Mouse (Mus musculus): ENCODE results near the gene Rundc3a. TPM values are rescaled to one million over a fixed set of nuclear protein-coding genes. Genes with fewer than 3 reads are reported as not detected.

The Rundc3a gene
- total RNA-seq, 2 experiments from 2014 or later = 0.66 to 0.90 TPM

GRCm38 (mm10) chr11:102440255-102440654 is 47.1 kb downstream of the Rundc3a start:
- no peak for DNase-seq
- intact Hi-C loops (cut with DNase I; ENCODE audit: low total_unique reads) = no loop called here

- intact Hi-C loops (cut with DNase I; ENCODE audit: low total_unique reads) = no loop called here
- no peak for DNase-seq
Observed at GRCm38 (mm10) chr11:102441434-102441833, 48.2 kb downstream of the Rundc3a start.

- no peak for DNase-seq
- intact Hi-C loops (cut with DNase I; ENCODE audit: low total_unique reads) = no loop called here
Observed at GRCm38 (mm10) chr11:102442089-102442488, 48.9 kb downstream of the Rundc3a start.

GRCm38 (mm10) chr11:102443740-102444139 is 50.5 kb downstream of the Rundc3a start:
- intact Hi-C loops (cut with DNase I; ENCODE audit: low total_unique reads) = no loop called here
- no peak for DNase-seq

GRCm38 (mm10) chr11:102444321-102444720 is 51.1 kb downstream of the Rundc3a start:
- intact Hi-C loops (cut with DNase I; ENCODE audit: low total_unique reads) = no loop called here
- no peak for DNase-seq

- no peak for DNase-seq
- intact Hi-C loops (cut with DNase I; ENCODE audit: low total_unique reads) = no loop called here
Observed at GRCm38 (mm10) chr11:102444781-102445180, 51.6 kb downstream of the Rundc3a start.

- DNase-seq = no peak
- intact Hi-C loops (cut with DNase I; ENCODE audit: low total_unique reads) = no loop called here
Observed at GRCm38 (mm10) chr11:102445264-102445890, 52.2 kb downstream of the Rundc3a start.

- DNase-seq = no peak
- intact Hi-C loops (cut with DNase I; ENCODE audit: low total_unique reads) = no loop called here
Observed at GRCm38 (mm10) chr11:102445891-102446361, 52.7 kb downstream of the Rundc3a start.

GRCm38 (mm10) chr11:102446581-102447461 is 53.6 kb downstream of the Rundc3a start:
- intact Hi-C loops (cut with DNase I; ENCODE audit: low total_unique reads) = no loop called here
- no peak for DNase-seq

GRCm38 (mm10) chr11:102447497-102447896 is 54.3 kb downstream of the Rundc3a start, which contains the start of gene Fam171a2:
Gene Fam171a2, minus strand, starts transcription at chr11:102447682.
- peak; percentile 82 for DNase-seq
- intact Hi-C loops (cut with DNase I; ENCODE audit: low total_unique reads) = no loop called here

- DNase-seq = no peak
- intact Hi-C loops (cut with DNase I; ENCODE audit: low total_unique reads) = no loop called here
Observed at GRCm38 (mm10) chr11:102448327-102448726, 55.1 kb downstream of the Rundc3a start.

- intact Hi-C loops (cut with DNase I; ENCODE audit: low total_unique reads) = no loop called here
Observed at GRCm38 (mm10) chr11:102449043-102450008, 56.1 kb downstream of the Rundc3a start.

More at GRCm38 (mm10) chr11:102449043-102450008, 56.1 kb downstream of the Rundc3a start:
- no peak for DNase-seq

Small RNA genes lying within 50 kb of the gene (microRNA-seq; reads per million reads assigned to microRNA genes)
- gene Mir6930 = 0 reads per million in 2 experiments

Other genes with a start within 250 kb of the Rundc3a start
- gene Nags, start 247.9 kb upstream of the Rundc3a start, total RNA-seq (2021) = not detected
- gene Tmem101, start 237.0 kb upstream of the Rundc3a start, total RNA-seq (2021) = 10 to 100 TPM; 15.1 to 16.5 TPM
- 10 to 100 TPM; 69.9 to 76.0 TPM for gene Lsm12, start 208.1 kb upstream of the Rundc3a start, total RNA-seq (2021)
- gene G6pc3, start 203.8 kb upstream of the Rundc3a start, total RNA-seq (2021) = 10 to 100 TPM; 36.1 to 36.2 TPM
- 10 to 100 TPM; 59.5 to 65.6 TPM for gene Hdac5, start 163.2 kb upstream of the Rundc3a start, total RNA-seq (2021)
- gene BC030867, start 144.5 kb upstream of the Rundc3a start, total RNA-seq (2021) = under 1 TPM; 0.11 to 0.47 TPM
- gene Asb16, start 124.7 kb upstream of the Rundc3a start, total RNA-seq (2021) = 10 to 100 TPM; 58.9 to 61.2 TPM
- 10 to 100 TPM; 14.8 to 14.9 TPM for gene Tmub2, start 108.5 kb upstream of the Rundc3a start, total RNA-seq (2021)
- 10 to 100 TPM; 15.9 to 17.5 TPM for gene Atxn7l3, start 96.8 kb upstream of the Rundc3a start, total RNA-seq (2021)
- gene Ubtf, start 73.7 kb upstream of the Rundc3a start, total RNA-seq (2021) = 10 to 100 TPM; 38.2 to 45.5 TPM
- 1 to 10 TPM in 1 of 2 experiments, under 1 TPM in 1; 0.59 to 1.5 TPM for gene Slc4a1, start 27.2 kb upstream of the Rundc3a start, total RNA-seq (2021)
- gene Slc25a39, start 14.5 kb downstream of the Rundc3a start, total RNA-seq (2021) = 10 to 100 TPM; 46.6 to 48.9 TPM
- gene Grn, start 36.9 kb downstream of the Rundc3a start, total RNA-seq (2021) = 10 to 100 TPM; 57.2 to 63.7 TPM
- gene Fam171a2, start 54.3 kb downstream of the Rundc3a start, total RNA-seq (2021) = 1 to 10 TPM; 6.2 to 7.3 TPM
- gene Itga2b, start 76.7 kb downstream of the Rundc3a start, total RNA-seq (2021) = 1 to 10 TPM; 1.6 to 2.5 TPM
- 10 to 100 TPM; 21.1 to 27.7 TPM for gene Gpatch8, start 163.0 kb downstream of the Rundc3a start, total RNA-seq (2021)
- under 1 TPM; 0.38 to 0.66 TPM for gene Gm11627, start 186.1 kb downstream of the Rundc3a start, total RNA-seq (2021)
- gene Fzd2, start 211.0 kb downstream of the Rundc3a start, total RNA-seq (2021) = 1 to 10 TPM; 3.6 to 7.3 TPM

Measured in gastrocnemius, postnatal 14 days (tissue).